In the genomic region with DNA sequence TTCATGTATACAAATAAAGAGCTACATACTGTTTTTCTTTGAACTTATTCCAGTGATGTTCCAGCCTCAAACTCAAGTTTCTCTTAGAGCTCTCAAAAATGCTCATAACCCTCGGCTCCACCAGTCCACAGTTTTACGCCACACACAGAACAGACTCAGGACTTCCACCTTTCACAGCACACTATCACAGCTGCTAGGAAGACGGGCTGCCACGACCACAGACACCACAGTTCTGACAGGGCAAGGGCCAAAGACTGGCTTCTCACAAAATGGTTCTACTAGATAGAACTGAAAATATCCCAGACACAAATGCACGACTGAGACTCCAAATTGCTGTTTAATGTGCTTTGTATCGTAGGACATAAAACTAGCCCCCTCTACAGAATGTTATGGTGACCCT, we compare ENCODE assay signal across 25 mouse cellular contexts.
"Had no signal": no experiment of that assay in that cellular context is flagged by ENCODE, and none has a peak within 500 bp of the region (broad histone marks: within the 10 kb centered on the region; RNA-seq: fewer than 3 reads in every experiment).

No protein-coding gene starts in this region.

- H3K9me3 ChIP-seq: heart, embryonic 13.5 days; heart, embryonic 15.5 days; intestine, embryonic 15.5 days; limb, embryonic 10.5 days; limb, embryonic 12.5 days had no signal

- H3K4me1 ChIP-seq: intestine, embryonic 15.5 days; limb, embryonic 10.5 days had no signal

- DNase-seq: gastrocnemius, adult 2 months; gastrocnemius, postnatal 14 days; gastrocnemius, postnatal 36 days; heart, adult 11 months; heart, adult 2 months; heart, postnatal 14 days; heart, postnatal 36 days; kidney, adult 18-20 months; kidney, adult 8-10 months; kidney, postnatal 10 days; kidney, postnatal 25 days; kidney, postnatal 4 days; liver had no signal

- H3K36me3 ChIP-seq: heart, embryonic 13.5 days; heart, embryonic 15.5 days; intestine, embryonic 15.5 days; limb, embryonic 10.5 days; limb, embryonic 12.5 days had no signal

- H3K4me3 ChIP-seq: gastrocnemius, adult 2 months; heart, adult 2 months; heart, embryonic 13.5 days; heart, embryonic 15.5 days; intestine, embryonic 15.5 days; layer of hippocampus, adult 2 months; left cerebral cortex, adult 2 months; limb, embryonic 10.5 days; limb, embryonic 12.5 days had no signal

- H3K27me3 ChIP-seq: heart, embryonic 13.5 days; heart, embryonic 15.5 days; intestine, embryonic 15.5 days; limb, embryonic 12.5 days had no signal

- ATAC-seq: hindbrain, embryonic 16.5 days; inflammation-experienced regulatory T-cells, adult 6 months; intestine, embryonic 15.5 days; intestine, postnatal 0 days had no signal

- H3K4me2 ChIP-seq: heart, embryonic 11.5 days; heart, embryonic 13.5 days; heart, embryonic 15.5 days; hindbrain, embryonic 14.5 days; intestine, embryonic 15.5 days; limb, embryonic 12.5 days had no signal

- H3K9ac ChIP-seq: heart, embryonic 13.5 days; heart, embryonic 15.5 days; hindbrain, embryonic 14.5 days; intestine, embryonic 15.5 days; limb, embryonic 12.5 days had no signal

- H3K27ac ChIP-seq: gastrocnemius, adult 2 months; heart, adult 2 months; heart, embryonic 13.5 days; heart, embryonic 15.5 days; hindbrain, embryonic 14.5 days; intestine, embryonic 15.5 days; layer of hippocampus, adult 2 months; left cerebral cortex, adult 2 months; limb, embryonic 10.5 days; limb, embryonic 12.5 days had no signal
